Mouse (Mus musculus) intestine, embryonic 16.5 days (tissue): ENCODE results near the gene Trip4. TPM values are rescaled to one million over a fixed set of nuclear protein-coding genes. Genes with fewer than 3 reads are reported as not detected.

Experiments
- ATAC-seq: fragments of 200-750 bp; cut with Nextera tagmentation; 2 replicates; pipeline ENCODE4 v1.8.0; 2017; ENCODE audit warnings: moderate TSS enrichment, moderate library complexity
- H3K27ac ChIP-seq: fragments of 300-500 bp; sonication (generic); 2 replicates; pipeline ENCODE4 v1.5.1; 2014; ENCODE audit warnings: mild to moderate bottlenecking, low read length
- H3K27me3 ChIP-seq: fragments of 300-500 bp; sonication (generic); replicated peaks from 2 replicates; pipeline ENCODE4 v1.6.1; 2014; ENCODE audit warnings: low read length, control low read depth, mixed read lengths; ENCODE audit not compliant: control insufficient read depth, insufficient read depth
- H3K36me3 ChIP-seq: fragments of 300-500 bp; sonication (generic); 2 replicates; pipeline ENCODE4 v1.6.1; 2014; ENCODE audit warnings: low read length, control low read depth; ENCODE audit not compliant: control insufficient read depth, insufficient read depth
- H3K4me1 ChIP-seq: fragments of 300-500 bp; sonication (generic); 2 replicates; pipeline ENCODE4 v1.6.1; 2014; ENCODE audit warnings: low read length, control low read depth, mixed read lengths; ENCODE audit not compliant: control insufficient read depth, insufficient read depth
- H3K4me2 ChIP-seq: fragments of 300-500 bp; sonication (generic); 2 replicates; pipeline ENCODE4 v1.6.1; 2014; ENCODE audit warnings: low read depth, low read length, control low read depth
- H3K4me3 ChIP-seq: fragments of 300-500 bp; sonication (generic); 2 replicates; pipeline ENCODE4 v1.5.1; 2014; ENCODE audit warnings: mild to moderate bottlenecking, low read length
- H3K9ac ChIP-seq: fragments of 300-500 bp; sonication (generic); 2 replicates; pipeline ENCODE4 v1.6.1; 2014; ENCODE audit warnings: low read depth, low read length
- H3K9me3 ChIP-seq: fragments of 300-500 bp; sonication (generic); 2 replicates; pipeline ENCODE4 v1.6.1; 2016; ENCODE audit warnings: low read length, control low read depth; ENCODE audit not compliant: control insufficient read depth
- WGBS: fragments of 180-500 bp; shearing (Covaris S2); extraction: QIAGEN DNeasy Blood & Tissue Kit; methylation state at CpG from one replicate; pipeline ENCODE4 v1.1.7; 2014; 5-methylcytosine and 5-hydroxymethylcytosine counted together
- polyA plus RNA-seq: library from polyadenylated mRNA; unstranded; fragments of >200 nt; fragmentation: Nextera tagmentation; extraction: Ambion mirVana; gene quantifications from 2 replicates; pipeline ENCODE4 v1.2.1, GENCODE M21; 2015

Gene Trip4
- polyA plus RNA-seq, 1 experiment from 2014 or later, result 20.3 TPM

- no peaks in the 10 kb centered on the region for H3K9me3 ChIP-seq
- no peaks in the 10 kb centered on the region for H3K27me3 ChIP-seq
- H3K4me2 ChIP-seq, result no peak overlapping the region
- ATAC-seq, result no peak
- H3K4me3 ChIP-seq, result no peak overlapping the region
- H3K9ac ChIP-seq, result no peak overlapping the region
- 77% methylated on average over 2 of the region's 2 CpGs for WGBS
- no peak overlapping the region for H3K27ac ChIP-seq
- H3K4me1 ChIP-seq, result peaks cover 1% of the 10 kb centered on the region
- no peaks in the 10 kb centered on the region for H3K36me3 ChIP-seq
These were observed 90.2 kb downstream of the Trip4 start for GRCm38 (mm10) chr9:65818402-65818801.

GRCm38 (mm10) chr9:65812841-65813240 is 95.8 kb downstream of the Trip4 start:
- H3K4me3 ChIP-seq, result no peak overlapping the region
- H3K27ac ChIP-seq, result no peak overlapping the region
- no peaks in the 10 kb centered on the region for H3K27me3 ChIP-seq
- H3K4me1 ChIP-seq, result peaks cover 3% of the 10 kb centered on the region; the same call in 1 of the 2 replicates
- WGBS, result 56% methylated on average over 2 of the region's 2 CpGs
- no peaks in the 10 kb centered on the region for H3K36me3 ChIP-seq
- H3K9me3 ChIP-seq, result no peaks in the 10 kb centered on the region
- ATAC-seq, result no peak
- H3K4me2 ChIP-seq, result no peak overlapping the region
- H3K9ac ChIP-seq, result no peak overlapping the region

- H3K4me1 ChIP-seq, result peaks cover 3% of the 10 kb centered on the region; the same call in 1 of the 2 replicates
- no peak overlapping the region for H3K4me2 ChIP-seq
- ATAC-seq, result no peak
- 84% methylated on average over 1 of the region's 1 CpGs for WGBS
- no peak overlapping the region for H3K9ac ChIP-seq
- no peak overlapping the region for H3K4me3 ChIP-seq
- no peaks in the 10 kb centered on the region for H3K36me3 ChIP-seq
- H3K9me3 ChIP-seq, result no peaks in the 10 kb centered on the region
- H3K27ac ChIP-seq, result no peak overlapping the region
- no peaks in the 10 kb centered on the region for H3K27me3 ChIP-seq
These were observed 96.8 kb downstream of the Trip4 start for GRCm38 (mm10) chr9:65811784-65812183.

GRCm38 (mm10) chr9:65807818-65808217 is 100.8 kb downstream of the Trip4 start:
- no peak for ATAC-seq
- H3K27ac ChIP-seq, result no peak overlapping the region
- no peaks in the 10 kb centered on the region for H3K27me3 ChIP-seq
- WGBS, result 62% methylated on average over 1 of the region's 1 CpGs
- no peaks in the 10 kb centered on the region for H3K36me3 ChIP-seq
- no peak overlapping the region for H3K4me3 ChIP-seq
- H3K9ac ChIP-seq, result no peak overlapping the region
- no peak overlapping the region for H3K4me2 ChIP-seq
- H3K9me3 ChIP-seq, result no peaks in the 10 kb centered on the region
- H3K4me1 ChIP-seq, result no peaks in the 10 kb centered on the region

- H3K9ac ChIP-seq, result no peak overlapping the region
- ATAC-seq, result no peak
- WGBS, result 64% methylated on average over 5 of the region's 5 CpGs
- no peak overlapping the region for H3K4me3 ChIP-seq
- H3K4me1 ChIP-seq, result no peaks in the 10 kb centered on the region
- H3K36me3 ChIP-seq, result no peaks in the 10 kb centered on the region
- no peaks in the 10 kb centered on the region for H3K9me3 ChIP-seq
- H3K27ac ChIP-seq, result no peak overlapping the region
- no peak overlapping the region for H3K4me2 ChIP-seq
- no peaks in the 10 kb centered on the region for H3K27me3 ChIP-seq
These were observed 101.3 kb downstream of the Trip4 start for GRCm38 (mm10) chr9:65807251-65807650.

GRCm38 (mm10) chr9:65799770-65800169 is 108.8 kb downstream of the Trip4 start:
- 0 out of 2 replicates have a peak, but pooled peaks cover 2% of the 10 kb centered on the region for H3K4me1 ChIP-seq
- no peaks in the 10 kb centered on the region for H3K36me3 ChIP-seq
- no peak overlapping the region for H3K4me2 ChIP-seq
- H3K27me3 ChIP-seq, result no peaks in the 10 kb centered on the region
- no peak for ATAC-seq
- no peak overlapping the region for H3K4me3 ChIP-seq
- 81% methylated on average over 4 of the region's 4 CpGs for WGBS
- no peak overlapping the region for H3K9ac ChIP-seq
- no peak overlapping the region for H3K27ac ChIP-seq
- no peaks in the 10 kb centered on the region for H3K9me3 ChIP-seq

GRCm38 (mm10) chr9:65795651-65796050 is 112.9 kb downstream of the Trip4 start:
- no peak overlapping the region for H3K4me3 ChIP-seq
- no peaks in the 10 kb centered on the region for H3K27me3 ChIP-seq
- no peak for ATAC-seq
- H3K36me3 ChIP-seq, result no peaks in the 10 kb centered on the region
- H3K4me1 ChIP-seq, result peaks cover 7% of the 10 kb centered on the region; the same call in 1 of the 2 replicates
- H3K9me3 ChIP-seq, result no peaks in the 10 kb centered on the region
- no peak overlapping the region for H3K4me2 ChIP-seq
- WGBS, result 87% methylated on average over 2 of the region's 2 CpGs
- H3K27ac ChIP-seq, result no peak overlapping the region
- no peak overlapping the region for H3K9ac ChIP-seq

- H3K4me2 ChIP-seq, result no peak overlapping the region
- no peak overlapping the region for H3K27ac ChIP-seq
- no peak overlapping the region for H3K4me3 ChIP-seq
- H3K9me3 ChIP-seq, result no peaks in the 10 kb centered on the region
- H3K9ac ChIP-seq, result no peak overlapping the region
- H3K36me3 ChIP-seq, result no peaks in the 10 kb centered on the region
- peaks cover 7% of the 10 kb centered on the region; the same call in 1 of the 2 replicates for H3K4me1 ChIP-seq
- WGBS, result 87% methylated on average over 7 of the region's 7 CpGs
- ATAC-seq, result no peak
- no peaks in the 10 kb centered on the region for H3K27me3 ChIP-seq
These were observed 114.3 kb downstream of the Trip4 start for GRCm38 (mm10) chr9:65794313-65794712.

- Histone ChIP-seq H3K27me3 (no peaks in the 10 kb centered on the region), H3K4me1 (peaks cover 7% of the 10 kb centered on the region; the same call in 1 of the 2 replicates), H3K9ac (no peak overlapping the region), H3K4me2 (no peak overlapping the region), H3K4me3 (no peak overlapping the region), H3K9me3 (no peaks in the 10 kb centered on the region), H3K27ac (no peak overlapping the region), H3K36me3 (no peaks in the 10 kb centered on the region)
- no peak for ATAC-seq
- WGBS, result 81% methylated on average over 3 of the region's 3 CpGs
These were observed 115.1 kb downstream of the Trip4 start for GRCm38 (mm10) chr9:65793506-65793905.

- peaks cover 5% of the 10 kb centered on the region; the same call in 1 of the 2 replicates for H3K4me1 ChIP-seq
- 72% methylated on average over 3 of the region's 3 CpGs for WGBS
These were observed 115.5 kb downstream of the Trip4 start for GRCm38 (mm10) chr9:65793086-65793485.

More at GRCm38 (mm10) chr9:65793086-65793485, 115.5 kb downstream of the Trip4 start:
- no peak overlapping the region for H3K4me3 ChIP-seq
- H3K36me3 ChIP-seq, result no peaks in the 10 kb centered on the region
- H3K4me2 ChIP-seq, result no peak overlapping the region
- no peak overlapping the region for H3K9ac ChIP-seq
- H3K9me3 ChIP-seq, result no peaks in the 10 kb centered on the region
- ATAC-seq, result no peak
- H3K27me3 ChIP-seq, result no peaks in the 10 kb centered on the region
- no peak overlapping the region for H3K27ac ChIP-seq
